Mouse (Mus musculus): ENCODE data around the gene Zfp738. TPM values are rescaled to one million over a fixed set of nuclear protein-coding genes. Genes with fewer than 3 reads are reported as not detected.
"Not testable (repeated sequence)": the region's sequence is repeated elsewhere in the genome, so short reads cannot be mapped to it uniquely, and the experiment has no call there.

Zfp738 gene
- polyA plus RNA-seq, 1 experiment from 2014 or later, result 7.5 TPM

DNA sequence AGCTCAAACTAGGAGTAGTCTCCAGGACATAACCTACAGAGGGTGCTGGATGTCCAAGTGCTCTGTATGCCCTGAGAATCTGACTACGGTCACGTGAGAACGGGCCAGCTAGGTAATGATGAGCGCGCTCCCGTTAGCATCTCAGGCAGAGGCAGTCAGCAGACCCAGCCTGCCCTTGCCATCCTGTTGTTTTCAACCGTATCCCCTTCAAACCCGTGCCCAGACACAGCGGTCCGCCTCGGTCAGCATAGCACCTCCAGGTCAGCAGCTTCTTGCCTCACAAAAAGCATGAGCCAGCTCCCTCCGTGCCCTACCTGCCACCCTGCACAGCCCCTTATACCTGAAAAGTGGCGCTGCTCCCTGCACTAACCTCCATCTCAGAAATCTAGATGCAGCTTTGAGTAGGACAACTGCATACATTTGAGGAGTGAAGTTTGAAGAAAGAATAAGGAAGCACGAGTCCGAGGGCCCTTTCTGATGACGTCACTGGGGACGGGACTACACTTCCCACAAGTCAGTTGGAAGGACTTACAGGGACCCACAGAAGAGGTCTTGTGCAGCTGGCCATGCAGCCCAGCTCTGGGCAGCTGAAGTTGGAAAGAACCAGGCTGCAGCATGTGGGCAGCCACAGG lies 37.1 kb upstream of the Zfp738 start:
- Histone ChIP-seq H3K4me3 (replicated peaks; ENCODE audit: low read depth, low read length) (peak overlapping the region; percentile 75), H3K36me3 (ENCODE audit: insufficient read depth, low read length) (no peaks in the 10 kb centered on the region), H3K4me2 (ENCODE audit: low read length) (peak overlapping the region; percentile 86), H3K9ac (ENCODE audit: low read depth, low read length) (peak overlapping the region; percentile 79), H3K27ac (peak overlapping the region; percentile 70; the same call in 1 of the 2 replicates), H3K9me3 (replicated peaks; ENCODE audit: low read length) (no peaks in the 10 kb centered on the region), H3K4me1 (replicated peaks; ENCODE audit: insufficient read depth, low read length) (no peaks in the 10 kb centered on the region), H3K27me3 (ENCODE audit: insufficient read depth, low read length) (no peaks in the 10 kb centered on the region)
- peak; percentile 16; the same call in 1 of the 2 replicates for TF ChIP-seq CTCF (IDR thresholded peaks at IDR 0.05; ENCODE audit: low read depth)
- DNase-seq (ENCODE audit: low spot score) (peak; percentile 93), ATAC-seq (replicated peaks; ENCODE audit: low FRiP score, low read depth) (peak; percentile 97)
- WGBS, result under 1% methylated on average over 17 of the region's 17 CpGs

DNA sequence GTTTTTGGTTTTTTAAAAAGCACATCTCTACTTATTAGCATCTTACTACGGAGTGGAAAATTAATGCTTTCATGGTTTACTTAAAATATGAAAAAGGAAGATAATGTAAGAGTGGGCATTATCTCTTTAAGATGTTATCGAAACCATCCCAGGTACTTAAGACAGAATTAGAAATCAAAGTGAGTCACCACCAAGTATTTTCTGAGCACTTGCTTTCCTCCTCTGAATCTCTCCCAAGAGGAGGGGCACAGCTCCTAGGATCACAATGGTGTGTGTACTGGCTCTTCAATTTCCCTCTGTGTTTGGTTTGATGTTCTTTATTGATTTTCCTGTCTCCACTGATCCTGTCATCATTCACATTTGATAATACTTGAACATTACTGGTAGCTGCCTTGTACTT lies 3.0 kb downstream of the Zfp738 start:
- H3K4me1 ChIP-seq (replicated peaks; ENCODE audit: insufficient read depth, low read length); H3K9me3 ChIP-seq (replicated peaks; ENCODE audit: low read length); H3K27ac ChIP-seq; H3K27me3 ChIP-seq (ENCODE audit: insufficient read depth, low read length); H3K9ac ChIP-seq (ENCODE audit: low read depth, low read length); DNase-seq (ENCODE audit: low spot score); H3K36me3 ChIP-seq (ENCODE audit: insufficient read depth, low read length): not testable (repeated sequence)
- 65% methylated on average over 2 of the region's 2 CpGs for WGBS
- 0 out of 2 replicates have a peak, but pooled peaks have one; percentile 11 for ATAC-seq (replicated peaks; ENCODE audit: low FRiP score, low read depth)
- peak overlapping the region; percentile 73 for H3K4me2 ChIP-seq (ENCODE audit: low read length)
- H3K4me3 ChIP-seq (replicated peaks; ENCODE audit: low read depth, low read length), result peak overlapping the region; percentile 74

DNA sequence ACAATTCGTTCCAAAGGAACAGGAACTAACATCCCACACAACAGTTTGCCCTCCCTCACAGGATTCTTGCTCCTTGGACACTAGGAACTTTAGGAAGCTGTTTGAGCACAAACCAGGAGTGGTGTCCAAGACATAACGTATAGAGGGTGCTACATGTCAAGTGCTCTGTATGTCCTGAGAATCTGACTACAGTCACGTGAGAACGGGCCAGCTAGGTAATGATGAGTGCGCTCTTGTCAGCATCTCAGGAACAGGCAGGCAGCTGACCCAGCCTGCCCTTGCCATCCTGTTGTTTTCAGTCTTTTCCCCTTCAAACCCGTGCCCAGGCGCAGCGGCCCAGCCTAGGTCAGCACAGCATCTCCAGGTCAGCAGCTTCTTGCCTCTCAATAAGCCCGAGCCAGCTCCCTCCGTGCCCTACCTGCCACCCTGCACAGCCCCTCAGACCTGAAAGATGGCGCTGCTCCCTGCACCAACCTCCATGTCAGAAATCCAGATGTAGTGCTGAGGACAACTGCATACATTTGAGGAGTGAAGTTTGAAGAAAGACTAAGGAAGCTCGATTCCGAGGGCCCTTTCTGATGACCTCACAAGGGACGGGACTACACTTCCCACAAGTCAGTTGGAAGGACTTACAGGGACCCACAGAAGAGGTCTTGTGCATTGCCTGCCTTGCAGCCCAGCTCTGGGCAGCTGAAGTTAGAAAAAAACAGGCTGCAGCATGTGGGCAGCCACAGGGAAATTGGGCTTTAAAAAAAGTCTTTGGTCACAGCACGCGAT lies 3.7 kb downstream of the Zfp738 start:
- DNase-seq (ENCODE audit: low spot score), result peak; percentile 94
- not testable (repeated sequence) for H3K36me3 ChIP-seq (ENCODE audit: insufficient read depth, low read length); H3K27ac ChIP-seq; H3K4me1 ChIP-seq (replicated peaks; ENCODE audit: insufficient read depth, low read length); H3K9me3 ChIP-seq (replicated peaks; ENCODE audit: low read length); H3K27me3 ChIP-seq (ENCODE audit: insufficient read depth, low read length)
- Histone ChIP-seq H3K4me2 (ENCODE audit: low read length) (peak overlapping the region; percentile 73), H3K9ac (ENCODE audit: low read depth, low read length) (peak overlapping the region; percentile 80), H3K4me3 (replicated peaks; ENCODE audit: low read depth, low read length) (peak overlapping the region; percentile 74)
- WGBS, result 5% methylated on average over 16 of the region's 16 CpGs
- ATAC-seq (replicated peaks; ENCODE audit: low FRiP score, low read depth), result peak; percentile 100
- peak; percentile 30; the same call in 1 of the 2 replicates for TF ChIP-seq CTCF (IDR thresholded peaks at IDR 0.05; ENCODE audit: low read depth)

DNA sequence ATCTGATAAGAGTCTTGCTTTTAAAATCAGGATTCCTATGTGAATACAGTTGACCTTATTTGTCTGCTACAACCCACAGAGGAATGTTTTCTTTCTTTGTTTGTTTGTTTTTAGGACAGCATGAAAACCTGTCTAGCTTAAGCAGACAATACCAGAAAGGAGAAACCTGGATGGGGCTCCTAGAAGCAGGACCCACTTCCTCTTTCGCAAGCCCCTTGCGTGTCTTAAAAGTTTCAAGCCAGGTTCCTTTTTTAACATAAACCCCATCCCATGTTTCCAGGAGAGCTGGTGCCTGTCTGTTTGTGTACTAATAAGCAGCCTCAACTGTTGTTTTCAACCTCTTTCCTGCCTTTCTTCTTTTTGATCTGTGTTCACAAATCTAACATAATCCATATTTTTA lies 12.0 kb downstream of the Zfp738 start:
- TF ChIP-seq CTCF (IDR thresholded peaks at IDR 0.05; ENCODE audit: low read depth), result no peak
- Histone ChIP-seq H3K36me3 (ENCODE audit: insufficient read depth, low read length) (no peaks in the 10 kb centered on the region), H3K9me3 (replicated peaks; ENCODE audit: low read length) (no peaks in the 10 kb centered on the region), H3K9ac (ENCODE audit: low read depth, low read length) (no peak overlapping the region), H3K27ac (no peak overlapping the region), H3K4me2 (ENCODE audit: low read length) (no peak overlapping the region), H3K4me1 (replicated peaks; ENCODE audit: insufficient read depth, low read length) (no peaks in the 10 kb centered on the region), H3K27me3 (ENCODE audit: insufficient read depth, low read length) (no peaks in the 10 kb centered on the region), H3K4me3 (replicated peaks; ENCODE audit: low read depth, low read length) (no peak overlapping the region)
- no peak for ATAC-seq (replicated peaks; ENCODE audit: low FRiP score, low read depth)
- 96% methylated on average over 2 of the region's 2 CpGs for WGBS
- DNase-seq (ENCODE audit: low spot score), result no peak

DNA sequence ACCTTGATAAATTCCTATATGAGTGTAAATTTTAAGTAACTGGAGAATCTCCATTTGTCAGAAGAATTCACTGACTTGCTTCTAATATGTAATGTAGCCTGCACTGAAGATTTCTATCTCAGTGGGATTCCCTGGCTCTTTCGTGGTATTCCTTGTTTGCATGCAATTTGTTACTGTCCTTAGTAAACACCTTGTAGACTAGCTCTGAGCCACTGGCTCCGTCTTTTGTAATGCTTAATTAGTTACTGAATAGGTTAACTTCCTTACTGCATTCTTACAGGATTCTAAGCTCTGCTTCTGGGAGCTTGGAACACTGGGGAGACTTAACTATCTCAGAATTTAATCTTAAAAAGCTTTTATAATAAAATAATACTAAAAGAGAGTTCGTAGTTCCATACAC lies 34.4 kb downstream of the Zfp738 start:
- Histone ChIP-seq H3K9me3 (replicated peaks; ENCODE audit: low read length) (no peaks in the 10 kb centered on the region), H3K27me3 (ENCODE audit: insufficient read depth, low read length) (no peaks in the 10 kb centered on the region), H3K27ac (no peak overlapping the region), H3K4me3 (replicated peaks; ENCODE audit: low read depth, low read length) (no peak overlapping the region), H3K9ac (ENCODE audit: low read depth, low read length) (no peak overlapping the region), H3K36me3 (ENCODE audit: insufficient read depth, low read length) (no peaks in the 10 kb centered on the region), H3K4me1 (replicated peaks; ENCODE audit: insufficient read depth, low read length) (no peaks in the 10 kb centered on the region), H3K4me2 (ENCODE audit: low read length) (no peak overlapping the region)
- no peak for TF ChIP-seq CTCF (IDR thresholded peaks at IDR 0.05; ENCODE audit: low read depth)
- 41% methylated on average over 3 of the region's 3 CpGs for WGBS
- ATAC-seq (replicated peaks; ENCODE audit: low FRiP score, low read depth), result no peak
- no peak for DNase-seq (ENCODE audit: low spot score)

DNA sequence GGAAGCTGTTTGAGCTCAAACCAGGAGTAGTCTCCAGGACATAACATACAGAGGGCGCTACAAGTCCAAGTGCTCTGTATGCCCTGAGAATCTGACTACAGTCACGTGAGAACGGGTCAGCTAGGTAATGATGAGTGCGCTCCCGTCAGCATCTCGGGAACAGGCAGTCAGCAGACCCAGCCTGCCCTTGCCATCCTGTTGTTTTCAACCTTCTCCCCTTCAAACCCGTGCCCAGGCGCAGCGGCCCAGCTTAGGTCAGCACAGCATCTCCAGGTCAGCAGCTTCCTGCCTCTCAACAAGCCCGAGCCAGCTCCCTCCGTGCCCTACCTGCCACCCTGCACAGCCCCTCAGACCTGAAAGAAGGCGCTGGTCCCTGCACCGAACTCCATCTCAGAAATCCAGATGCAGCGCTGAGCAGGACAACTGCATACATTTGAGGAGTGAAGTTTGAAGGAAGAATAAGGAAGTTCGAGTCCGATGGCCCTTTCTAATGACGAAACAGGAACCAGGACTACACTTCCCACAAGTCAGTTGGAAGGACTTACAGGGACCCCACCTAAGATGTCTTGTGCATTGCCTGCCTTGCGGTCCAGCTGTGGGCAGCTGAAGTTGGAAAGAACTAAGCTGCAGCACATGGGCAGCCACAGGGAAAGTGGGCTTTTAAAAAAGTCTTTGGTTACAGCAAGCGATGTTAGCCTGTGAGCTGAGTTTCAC lies 49.4 kb downstream of the Zfp738 start, which contains the start of the genes Gm49345 and Zfp729a:
Gene Gm49345, minus strand, starts transcription at position 476 of the 714 bp plus-strand sequence.
Gene Zfp729a, minus strand, starts transcription at position 498 of the 714 bp plus-strand sequence.
- Histone ChIP-seq H3K4me2 (ENCODE audit: low read length) (peak within 1 kb of the TSS; percentile 56), H3K27me3 (ENCODE audit: insufficient read depth, low read length) (no peaks in the 10 kb centered on the region), H3K9me3 (replicated peaks; ENCODE audit: low read length) (no peaks in the 10 kb centered on the region), H3K4me1 (replicated peaks; ENCODE audit: insufficient read depth, low read length) (no peaks in the 10 kb centered on the region), H3K4me3 (replicated peaks; ENCODE audit: low read depth, low read length) (peak within 1 kb of the TSS; percentile 92), H3K27ac (peak within 1 kb of the TSS; percentile 87), H3K9ac (ENCODE audit: low read depth, low read length) (peak within 1 kb of the TSS; percentile 71), H3K36me3 (ENCODE audit: insufficient read depth, low read length) (no peaks in the 10 kb centered on the region)
- whole genome bisulfite sequencing, result under 1% methylated on average over 19 of the region's 19 CpGs
- peak; percentile 64 for TF ChIP-seq CTCF (IDR thresholded peaks at IDR 0.05; ENCODE audit: low read depth)
- DNase-seq (ENCODE audit: low spot score), result peak; percentile 97
- peak; percentile 99 for ATAC-seq (replicated peaks; ENCODE audit: low FRiP score, low read depth)

Data from kidney, postnatal 0 days (tissue).